Mouse (Mus musculus) kidney, embryonic 14.5 days (tissue): ENCODE measurements around the gene Dmbx1. TPM values are rescaled to one million over a fixed set of nuclear protein-coding genes. Genes with fewer than 3 reads are reported as not detected.

Experiments
- ATAC-seq: fragments of 200-750 bp; cut with Nextera tagmentation; 2 replicates; pipeline ENCODE4 v1.8.0; 2017; ENCODE audit warnings: moderate number of reproducible peaks, mild to moderate bottlenecking, moderate TSS enrichment, moderate library complexity; ENCODE audit not compliant: low FRiP score, low TSS enrichment
- H3K27ac ChIP-seq: fragments of 300-500 bp; sonication (generic); 2 replicates; pipeline ENCODE4 v1.5.1; 2014; ENCODE audit warnings: low read depth, mild to moderate bottlenecking, low read length, moderate library complexity, mixed read lengths
- H3K27me3 ChIP-seq: fragments of 300-500 bp; sonication (generic); 2 replicates; pipeline ENCODE4 v1.6.1; 2014; ENCODE audit warnings: mild to moderate bottlenecking, low read length; ENCODE audit not compliant: control insufficient read depth, insufficient read depth
- H3K36me3 ChIP-seq: fragments of 300-500 bp; sonication (generic); 2 replicates; pipeline ENCODE4 v1.6.1; 2014; ENCODE audit warnings: low read length, mixed read lengths; ENCODE audit not compliant: control insufficient read depth, insufficient read depth
- H3K4me1 ChIP-seq: fragments of 300-500 bp; sonication (generic); 2 replicates; pipeline ENCODE4 v1.6.1; 2014; ENCODE audit warnings: low read length, mixed read lengths; ENCODE audit not compliant: control insufficient read depth, insufficient read depth
- H3K4me2 ChIP-seq: fragments of 300-500 bp; sonication (generic); replicated peaks from 2 replicates; pipeline ENCODE4 v1.6.1; 2014; ENCODE audit warnings: low read depth, mild to moderate bottlenecking, low read length
- H3K4me3 ChIP-seq: fragments of 300-500 bp; sonication (generic); 2 replicates; pipeline ENCODE4 v1.5.1; 2014; ENCODE audit warnings: mild to moderate bottlenecking, low read length
- H3K9ac ChIP-seq: fragments of 300-500 bp; sonication (generic); 2 replicates; pipeline ENCODE4 v1.6.1; 2014; ENCODE audit warnings: low read depth, mild to moderate bottlenecking, low read length, moderate library complexity
- H3K9me3 ChIP-seq: fragments of 300-500 bp; sonication (generic); 2 replicates; pipeline ENCODE4 v1.6.1; 2016; ENCODE audit warnings: low read length; ENCODE audit not compliant: control insufficient read depth
- WGBS: fragments of 180-500 bp; shearing (Covaris S2); extraction: QIAGEN DNeasy Blood & Tissue Kit; methylation state at CpG from one replicate; pipeline ENCODE4 v1.1.7; 2014; 5-methylcytosine and 5-hydroxymethylcytosine counted together
- polyA plus RNA-seq: library from polyadenylated mRNA; unstranded; fragments of >200 nt; fragmentation: Nextera tagmentation; extraction: Ambion mirVana; gene quantifications from 2 replicates; pipeline ENCODE4 v1.2.1, GENCODE M21; 2014

The Dmbx1 gene
- polyA plus RNA-seq, 1 experiment from 2014 or later, result not detected

- WGBS, result under 1% methylated on average over 36 of the region's 36 CpGs
- H3K36me3 ChIP-seq, result no peaks in the 10 kb centered on the region
- ATAC-seq, result no peak
- no peak overlapping the region for H3K9ac ChIP-seq
- no peak overlapping the region for H3K4me3 ChIP-seq
- peaks cover 7% of the 10 kb centered on the region for H3K4me1 ChIP-seq
- peaks cover 100% of the 10 kb centered on the region for H3K27me3 ChIP-seq
- no peaks in the 10 kb centered on the region for H3K9me3 ChIP-seq
- no peak overlapping the region for H3K27ac ChIP-seq
- H3K4me2 ChIP-seq, result no peak overlapping the region
Observed at GRCm38 (mm10) chr4:115935835-115936581, 3.7 kb downstream of the Dmbx1 start.

- no peak overlapping the region for H3K4me2 ChIP-seq
- no peaks in the 10 kb centered on the region for H3K9me3 ChIP-seq
- H3K4me3 ChIP-seq, result no peak overlapping the region
- no peaks in the 10 kb centered on the region for H3K36me3 ChIP-seq
- no peak for ATAC-seq
- H3K9ac ChIP-seq, result no peak overlapping the region
- 49% methylated on average over 13 of the region's 13 CpGs for WGBS
- H3K27ac ChIP-seq, result no peak overlapping the region
- 0 out of 2 replicates have a peak, but pooled peaks cover under 1% of the 10 kb centered on the region for H3K4me1 ChIP-seq
- peaks cover 94% of the 10 kb centered on the region for H3K27me3 ChIP-seq
Observed at GRCm38 (mm10) chr4:115931556-115932088, 8.1 kb downstream of the Dmbx1 start.

- H3K9ac ChIP-seq, result no peak overlapping the region
- no peak overlapping the region for H3K4me2 ChIP-seq
- WGBS, result 60% methylated on average over 7 of the region's 7 CpGs
- no peak overlapping the region for H3K4me3 ChIP-seq
- H3K4me1 ChIP-seq, result no peaks in the 10 kb centered on the region
- H3K9me3 ChIP-seq, result no peaks in the 10 kb centered on the region
- peaks cover 71% of the 10 kb centered on the region for H3K27me3 ChIP-seq
- no peak overlapping the region for H3K27ac ChIP-seq
- H3K36me3 ChIP-seq, result no peaks in the 10 kb centered on the region
- ATAC-seq, result no peak
Observed at GRCm38 (mm10) chr4:115927637-115928036, 12.1 kb downstream of the Dmbx1 start.

GRCm38 (mm10) chr4:115923262-115923880, 16.4 kb downstream of the Dmbx1 start:
- Histone ChIP-seq H3K36me3 (no peaks in the 10 kb centered on the region), H3K4me1 (no peaks in the 10 kb centered on the region), H3K4me2 (no peak overlapping the region), H3K9ac (no peak overlapping the region), H3K27me3 (peaks cover 45% of the 10 kb centered on the region), H3K27ac (no peak overlapping the region), H3K9me3 (no peaks in the 10 kb centered on the region), H3K4me3 (no peak overlapping the region)
- no peak for ATAC-seq
- WGBS, result 81% methylated on average over 16 of the region's 16 CpGs

- H3K4me3 ChIP-seq, result no peak overlapping the region
- H3K9ac ChIP-seq, result no peak overlapping the region
- no peak for ATAC-seq
- H3K27ac ChIP-seq, result no peak overlapping the region
- H3K4me2 ChIP-seq, result no peak overlapping the region
- no peaks in the 10 kb centered on the region for H3K9me3 ChIP-seq
- H3K27me3 ChIP-seq, result peaks cover 46% of the 10 kb centered on the region
- 86% methylated on average over 5 of the region's 5 CpGs for WGBS
- no peaks in the 10 kb centered on the region for H3K4me1 ChIP-seq
- H3K36me3 ChIP-seq, result no peaks in the 10 kb centered on the region
Observed at GRCm38 (mm10) chr4:115922688-115923087, 17.0 kb downstream of the Dmbx1 start.

GRCm38 (mm10) chr4:115919911-115920310, 19.8 kb downstream of the Dmbx1 start:
- Histone ChIP-seq H3K27ac (no peak overlapping the region), H3K4me2 (no peak overlapping the region), H3K9ac (no peak overlapping the region), H3K4me1 (no peaks in the 10 kb centered on the region), H3K4me3 (no peak overlapping the region), H3K27me3 (peaks cover 49% of the 10 kb centered on the region), H3K36me3 (no peaks in the 10 kb centered on the region), H3K9me3 (no peaks in the 10 kb centered on the region)
- ATAC-seq, result no peak
- WGBS, result 54% methylated on average over 16 of the region's 16 CpGs

- Histone ChIP-seq H3K27ac (no peak overlapping the region), H3K36me3 (no peaks in the 10 kb centered on the region), H3K4me3 (no peak overlapping the region), H3K9me3 (no peaks in the 10 kb centered on the region), H3K4me2 (no peak overlapping the region), H3K9ac (no peak overlapping the region), H3K27me3 (peaks cover 33% of the 10 kb centered on the region), H3K4me1 (no peaks in the 10 kb centered on the region)
- no peak for ATAC-seq
- WGBS, result 7% methylated on average over 4 of the region's 4 CpGs
Observed at GRCm38 (mm10) chr4:115911586-115911985, 28.1 kb downstream of the Dmbx1 start.

GRCm38 (mm10) chr4:115908641-115909040, 31.1 kb downstream of the Dmbx1 start:
- ATAC-seq, result no peak
- Histone ChIP-seq H3K9me3 (no peaks in the 10 kb centered on the region), H3K4me1 (no peaks in the 10 kb centered on the region), H3K9ac (no peak overlapping the region), H3K36me3 (no peaks in the 10 kb centered on the region), H3K27me3 (peaks cover 50% of the 10 kb centered on the region), H3K4me2 (no peak overlapping the region), H3K27ac (no peak overlapping the region), H3K4me3 (no peak overlapping the region)
- WGBS, result 23% methylated on average over 7 of the region's 7 CpGs

GRCm38 (mm10) chr4:115907994-115908393, 31.7 kb downstream of the Dmbx1 start:
- no peak for ATAC-seq
- peaks cover 49% of the 10 kb centered on the region for H3K27me3 ChIP-seq
- no peaks in the 10 kb centered on the region for H3K4me1 ChIP-seq
- no peaks in the 10 kb centered on the region for H3K36me3 ChIP-seq
- no peak overlapping the region for H3K9ac ChIP-seq
- WGBS, result 79% methylated on average over 1 of the region's 1 CpGs
- no peak overlapping the region for H3K4me3 ChIP-seq
- no peak overlapping the region for H3K4me2 ChIP-seq
- no peaks in the 10 kb centered on the region for H3K9me3 ChIP-seq
- H3K27ac ChIP-seq, result no peak overlapping the region
